15 mouse cellular contexts compared by ENCODE assay signal in genomic region chr3:51268434-51268833, GRCm38 (mm10). TPM values are rescaled to one million over a fixed set of nuclear protein-coding genes. Genes with fewer than 3 reads are reported as not detected.
DNase-seq lines count a peak whose midpoint lies in the region; ATAC-seq and TF ChIP-seq lines count a peak whose summit lies in the region.
"Had no signal": no experiment of that assay in that cellular context is flagged by ENCODE, and none has a peak within 500 bp of the region (broad histone marks: within the 10 kb centered on the region; RNA-seq: fewer than 3 reads in every experiment).

No protein-coding gene starts in this region.

- intact Hi-C loops in heart, adult 2 months (cut with DNase I), result no loop called here
- intact Hi-C loops in heart, postnatal 14 days (cut with DNase I), result no loop called here
- intact Hi-C loops in left cerebral cortex, postnatal 10 days (cut with DNase I), result no loop called here

- no peaks in the 10 kb centered on the region for H3K27me3 ChIP-seq in heart, adult 2 months (ENCODE audit: control insufficient read depth, insufficient read depth, low read length)
- H3K27me3 ChIP-seq in heart, embryonic 14.5 days (ENCODE audit: control insufficient read depth, insufficient read depth, low read length), result no peaks in the 10 kb centered on the region
- no peaks in the 10 kb centered on the region for H3K27me3 ChIP-seq in stomach, embryonic 14.5 days (ENCODE audit: control insufficient read depth, insufficient read depth, low read length)
- H3K27me3 ChIP-seq in hindbrain, embryonic 10.5 days (ENCODE audit: insufficient read depth, poor library complexity, severe bottlenecking), result no peaks in the 10 kb centered on the region
- H3K27me3 ChIP-seq: limb, embryonic 13.5 days; megakaryocyte, embryonic 14.5 days had no signal

- H3K4me2 ChIP-seq in heart, embryonic 14.5 days (ENCODE audit: low read length), result peak overlapping the region; percentile 61
- H3K4me2 ChIP-seq in stomach, embryonic 14.5 days (replicated peaks; ENCODE audit: low read depth, low read length), result no peak overlapping the region
- H3K4me2 ChIP-seq: limb, embryonic 13.5 days had no signal

- H3K9me3 ChIP-seq in heart, embryonic 14.5 days (ENCODE audit: control insufficient read depth, low read length), result no peaks in the 10 kb centered on the region
- no peaks in the 10 kb centered on the region for H3K9me3 ChIP-seq in stomach, embryonic 14.5 days (ENCODE audit: control insufficient read depth, low read depth, low read length)
- no peaks in the 10 kb centered on the region for H3K9me3 ChIP-seq in hindbrain, embryonic 10.5 days
- H3K9me3 ChIP-seq: limb, embryonic 13.5 days; megakaryocyte, embryonic 14.5 days had no signal

- peak overlapping the region; percentile 73 for H3K9ac ChIP-seq in heart, adult 2 months (ENCODE audit: low read depth, low read length)
- H3K9ac ChIP-seq in heart, embryonic 14.5 days (ENCODE audit: low read length), result peak overlapping the region; percentile 65
- H3K9ac ChIP-seq in stomach, embryonic 14.5 days (replicated peaks; ENCODE audit: low read depth, low read length), result no peak overlapping the region
- H3K9ac ChIP-seq: limb, embryonic 13.5 days had no signal

- H3K4me3 ChIP-seq in heart, adult 2 months, result no peak overlapping the region; the same call in 1 of the 2 replicates
- peak overlapping the region in 1 of 2 experiments; percentile 4; a peak in 2 of 4 replicates for H3K4me3 ChIP-seq in heart, embryonic 14.5 days (ENCODE audit: control insufficient read depth in 1 of 2, insufficient read depth in 1 of 2, low read depth in 1 of 2, low read length in 2 of 2)
- no peak overlapping the region for H3K4me3 ChIP-seq in stomach, embryonic 14.5 days (ENCODE audit: low read depth, low read length)
- no peak overlapping the region for H3K4me3 ChIP-seq in hindbrain, embryonic 10.5 days
- H3K4me3 ChIP-seq: limb, embryonic 13.5 days; megakaryocyte, embryonic 14.5 days had no signal

- H3K27ac ChIP-seq in heart, adult 2 months, result peak overlapping the region; percentile 86
- peak overlapping the region; percentile 92 to 99 for H3K27ac ChIP-seq in heart, embryonic 14.5 days (replicated peaks in 1 of 2; ENCODE audit: control insufficient read depth in 1 of 2, insufficient read depth in 1 of 2, low read depth in 2 of 2, low read length in 2 of 2)
- H3K27ac ChIP-seq in stomach, embryonic 14.5 days (ENCODE audit: low read length), result peak overlapping the region; percentile 69
- no peak overlapping the region for H3K27ac ChIP-seq in hindbrain, embryonic 10.5 days
- H3K27ac ChIP-seq: limb, embryonic 13.5 days had no signal

- 45% methylated on average over 12 of the region's 12 CpGs for WGBS in heart, adult 2 months
- WGBS in heart, embryonic 14.5 days, result 32% methylated on average over 12 of the region's 12 CpGs
- 57% methylated on average over 12 of the region's 12 CpGs for WGBS in stomach, embryonic 14.5 days
- 92% methylated on average over 12 of the region's 12 CpGs for WGBS in hindbrain, embryonic 10.5 days

- TF ChIP-seq POLR2A in heart, adult 2 months (IDR thresholded peaks at IDR 0.05; ENCODE audit: insufficient read depth, low read depth, low read length), result peak; percentile 47; the same call in 1 of the 2 replicates

- DNase-seq in heart, adult 2 months, result peak in 1 of 2 experiments; percentile 55
- DNase-seq in heart, postnatal 14 days, result no peak
- peak; percentile 54 for DNase-seq in gastrocnemius, postnatal 25 days
- no peak for DNase-seq in hindbrain, embryonic 10.5 days (ENCODE audit: low spot score)
- DNase-seq in left cerebral cortex, postnatal 10 days (ENCODE audit: extremely low spot score in 1 of 2, low spot score in 2 of 2), result no peak
- DNase-seq: adrenal gland, postnatal 25 days; cerebellum, postnatal 36 days; kidney, adult 2 months; layer of hippocampus, postnatal 36 days; thymus, adult 2 months had no signal

- TF ChIP-seq CTCF in heart, adult 2 months (IDR thresholded peaks at IDR 0.05), result no peak

- peaks cover 9% of the 10 kb centered on the region for H3K4me1 ChIP-seq in heart, adult 2 months (ENCODE audit: control insufficient read depth, insufficient read depth, low read length)
- peaks cover 6 to 32% of the 10 kb centered on the region in 2 experiments for H3K4me1 ChIP-seq in heart, embryonic 14.5 days (ENCODE audit: control insufficient read depth in 2 of 2, insufficient read depth in 2 of 2, low read length in 2 of 2)
- H3K4me1 ChIP-seq in stomach, embryonic 14.5 days (ENCODE audit: control insufficient read depth, insufficient read depth, low read length), result peaks cover 4% of the 10 kb centered on the region; the same call in 1 of the 2 replicates
- no peaks in the 10 kb centered on the region for H3K4me1 ChIP-seq in hindbrain, embryonic 10.5 days (replicated peaks)

- 0 out of 2 replicates have a peak, but pooled peaks have one; percentile 52 for TF ChIP-seq EP300 in heart, adult 2 months (IDR thresholded peaks at IDR 0.05; ENCODE audit: insufficient read depth, low read depth, low read length)

- H3K36me3 ChIP-seq in heart, adult 2 months (ENCODE audit: control insufficient read depth, insufficient read depth, low read length), result peaks cover 35% of the 10 kb centered on the region
- H3K36me3 ChIP-seq in heart, embryonic 14.5 days (ENCODE audit: control insufficient read depth, insufficient read depth, low read length), result peaks cover 33% of the 10 kb centered on the region
- peaks cover 29% of the 10 kb centered on the region for H3K36me3 ChIP-seq in stomach, embryonic 14.5 days (ENCODE audit: control insufficient read depth, insufficient read depth, low read length)
- H3K36me3 ChIP-seq in hindbrain, embryonic 10.5 days, result peaks cover 39% of the 10 kb centered on the region

- ATAC-seq in heart, embryonic 14.5 days (ENCODE audit: insufficient number of reproducible peaks, insufficient read depth, low FRiP score, low read depth), result peak; percentile 75; the same call in 1 of the 2 replicates
- no peak for ATAC-seq in stomach, embryonic 14.5 days (ENCODE audit: insufficient number of reproducible peaks, insufficient read depth, low FRiP score, low read depth)
- ATAC-seq: forebrain, embryonic 14.5 days had no signal

- H3K79me2 ChIP-seq in heart, adult 2 months (replicated peaks; ENCODE audit: control insufficient read depth, insufficient read depth, low read length), result peaks cover 6% of the 10 kb centered on the region; the same call in 1 of the 2 replicates

RNA-seq across cellular contexts. Expression of gene Noct, which starts 44.2 kb away (rescaled TPM):
- total RNA-seq in heart, adult 2 months (2021), result 10 to 100 TPM; 39.4 to 45.1 TPM
- polyA plus RNA-seq in heart, adult 2 months (2012; rRNA removed), result 23.2 and 28.9 TPM in 2 replicates
- 10 to 100 TPM; 53.9 to 68.6 TPM for total RNA-seq in heart, postnatal 14 days (2021)
- total RNA-seq in gastrocnemius, postnatal 25 days (2021), result 10 to 100 TPM; 23.0 to 29.3 TPM
- polyA plus RNA-seq in heart, embryonic 14.5 days (2014; fragmentation: Nextera tagmentation; extraction: Ambion mirVana), result 11.0 and 12.0 TPM in 2 replicates
- 8.3 and 11.6 TPM in 2 replicates for polyA plus RNA-seq in stomach, embryonic 14.5 days (2014; fragmentation: Nextera tagmentation; extraction: Ambion mirVana)
- 11.5 and 12.5 TPM in 2 replicates for polyA plus RNA-seq in hindbrain, embryonic 10.5 days (2016; fragmentation: Nextera tagmentation; extraction: Ambion mirVana)
- total RNA-seq in left cerebral cortex, postnatal 10 days (2021), result 10 to 100 TPM; 49.0 to 51.0 TPM
